Mouse (Mus musculus): ENCODE results near the gene Gripap1.
"Not testable (repeated sequence)": the region's sequence is repeated elsewhere in the genome, so short reads cannot be mapped to it uniquely, and the experiment has no call there.

The Gripap1 gene

DNA sequence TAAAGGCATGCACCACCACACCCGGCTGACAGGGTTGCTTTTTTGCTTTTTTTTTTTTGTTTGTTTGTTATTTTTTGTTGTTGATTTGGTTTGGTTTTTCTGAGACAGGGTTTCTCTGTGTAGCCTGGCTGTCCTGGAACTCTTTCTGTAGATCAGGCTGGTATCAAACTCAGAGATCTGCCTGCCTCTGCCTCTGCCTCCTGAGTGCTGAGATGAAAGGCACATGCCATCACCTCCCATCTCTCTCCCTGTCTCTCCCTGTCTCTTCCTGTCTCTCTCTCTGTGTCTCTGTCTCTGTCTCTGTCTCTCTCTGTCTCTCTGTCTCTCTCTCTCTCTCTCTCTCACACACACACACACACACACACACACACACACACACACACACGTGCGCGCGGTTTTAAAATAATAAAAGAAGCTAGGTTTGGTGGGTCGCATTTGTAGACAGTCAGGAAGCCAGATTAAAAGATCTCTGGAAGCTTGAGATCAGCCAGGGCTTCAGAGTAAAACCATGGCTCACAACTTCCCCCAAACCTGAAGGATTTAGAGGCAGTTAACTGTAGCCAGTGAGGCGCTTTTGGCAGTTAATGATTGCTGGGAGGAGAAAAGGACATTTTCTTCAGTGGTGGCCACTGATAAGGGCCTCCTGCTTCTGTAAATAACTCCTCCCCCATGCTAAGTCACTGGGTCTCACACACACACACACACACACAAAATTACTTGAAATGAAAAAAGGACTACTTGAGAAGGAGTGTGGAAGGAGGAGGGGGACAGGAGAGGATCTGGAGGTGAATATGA lies 10.9 kb upstream of the Gripap1 start:
- DNase-seq (ENCODE audit: low spot score) = peak; percentile 11

GRCm38 (mm10) chrX:7779294-7779693 lies 10.3 kb upstream of the Gripap1 start:
- DNase-seq (ENCODE audit: low spot score) = peak; percentile 3

DNA sequence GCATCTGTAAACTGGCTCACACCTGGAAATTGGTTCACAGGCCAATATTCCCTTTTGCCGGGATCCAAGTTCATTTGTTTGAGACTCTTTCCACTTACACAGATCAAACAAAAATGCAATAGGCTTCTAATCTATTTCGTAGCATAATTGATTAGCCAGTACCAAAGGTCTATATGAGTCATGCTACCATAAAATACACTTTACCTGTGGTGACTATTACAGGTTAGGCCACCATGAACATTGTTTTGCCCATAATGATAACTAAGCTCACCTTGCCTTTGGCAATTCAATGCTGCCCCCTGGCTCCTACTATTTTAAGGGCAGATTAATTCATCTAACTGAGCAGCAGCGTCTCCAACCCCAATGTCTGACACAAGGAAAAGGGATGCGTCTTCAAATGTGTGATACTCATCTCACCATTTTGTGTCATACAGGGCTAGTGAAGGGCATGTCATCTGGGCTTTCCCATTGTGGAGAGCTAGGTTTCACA lies 6.9 kb upstream of the Gripap1 start:
- no peak for DNase-seq (ENCODE audit: low spot score)

DNA sequence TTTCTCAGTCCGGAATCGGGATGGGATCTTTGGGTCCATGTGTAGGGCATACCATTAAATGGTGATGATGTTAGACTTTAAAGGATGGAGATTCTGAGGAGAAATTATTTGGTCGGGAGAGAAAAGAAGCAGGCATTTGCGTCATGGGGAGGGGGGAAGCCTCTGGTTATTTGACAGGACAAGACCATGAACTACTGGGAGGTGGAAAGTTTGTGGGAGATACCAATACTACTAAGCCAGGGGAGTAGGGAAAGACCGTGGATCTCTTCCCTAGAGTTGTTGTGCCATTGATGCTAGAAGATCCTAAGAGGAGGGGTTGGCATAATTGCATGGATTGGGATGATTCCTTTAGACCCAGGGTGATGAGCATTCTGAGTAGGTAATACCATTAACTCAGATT lies 744 bp downstream of the Gripap1 start:
- DNase-seq (ENCODE audit: low spot score) = no peak

- no peak for DNase-seq (ENCODE audit: low spot score)
Measured at GRCm38 (mm10) chrX:7793361-7793760, 3.8 kb downstream of the Gripap1 start.

- peak; percentile 7 for DNase-seq (ENCODE audit: low spot score)
Measured at GRCm38 (mm10) chrX:7795016-7795415, 5.5 kb downstream of the Gripap1 start.

GRCm38 (mm10) chrX:7797327-7797726 lies 7.8 kb downstream of the Gripap1 start:
- no peak for DNase-seq (ENCODE audit: low spot score)

DNA sequence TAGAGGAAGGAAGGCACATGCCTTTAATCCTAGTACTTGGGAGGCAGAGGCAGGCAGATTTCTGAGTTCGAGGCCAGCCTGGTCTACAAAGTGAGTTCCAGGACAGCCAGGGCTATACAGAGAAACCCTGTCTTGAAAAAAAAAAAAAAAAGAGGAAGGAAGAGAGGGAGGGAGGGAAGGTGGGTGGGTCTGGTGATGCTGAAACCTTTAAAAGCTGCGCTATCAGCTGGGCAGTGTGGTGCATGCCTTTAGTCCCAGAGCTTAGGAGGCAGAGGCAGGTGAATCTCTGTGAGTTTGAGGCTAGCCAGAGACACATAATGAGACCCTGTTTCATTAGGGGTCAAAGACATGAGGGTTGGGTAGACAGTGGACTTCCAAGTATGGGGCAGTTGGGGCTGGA lies 12.6 kb downstream of the Gripap1 start:
- not testable (repeated sequence) for DNase-seq (ENCODE audit: low spot score)

DNA sequence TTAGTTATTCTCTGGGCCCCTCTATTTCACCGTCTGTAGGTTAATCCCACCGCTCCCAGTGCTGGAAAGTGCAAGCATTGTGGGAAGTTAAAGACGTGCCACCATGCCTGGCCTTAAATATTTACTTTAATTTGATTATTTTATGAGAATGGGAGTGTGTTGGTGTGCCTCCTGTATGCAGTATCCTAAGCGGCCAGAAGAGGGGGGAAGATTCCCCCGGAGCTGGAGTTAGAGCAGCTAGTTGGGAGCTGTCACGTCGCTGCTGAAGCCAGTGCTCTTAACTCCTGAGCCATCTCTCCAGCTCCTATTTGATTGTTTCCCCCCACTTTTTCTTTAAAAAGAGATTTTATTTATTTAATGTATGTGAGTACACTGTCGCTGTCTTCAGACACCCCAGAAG lies 25.5 kb downstream of the Gripap1 start:
- DNase-seq (ENCODE audit: low spot score) = peak; percentile 43

DNA sequence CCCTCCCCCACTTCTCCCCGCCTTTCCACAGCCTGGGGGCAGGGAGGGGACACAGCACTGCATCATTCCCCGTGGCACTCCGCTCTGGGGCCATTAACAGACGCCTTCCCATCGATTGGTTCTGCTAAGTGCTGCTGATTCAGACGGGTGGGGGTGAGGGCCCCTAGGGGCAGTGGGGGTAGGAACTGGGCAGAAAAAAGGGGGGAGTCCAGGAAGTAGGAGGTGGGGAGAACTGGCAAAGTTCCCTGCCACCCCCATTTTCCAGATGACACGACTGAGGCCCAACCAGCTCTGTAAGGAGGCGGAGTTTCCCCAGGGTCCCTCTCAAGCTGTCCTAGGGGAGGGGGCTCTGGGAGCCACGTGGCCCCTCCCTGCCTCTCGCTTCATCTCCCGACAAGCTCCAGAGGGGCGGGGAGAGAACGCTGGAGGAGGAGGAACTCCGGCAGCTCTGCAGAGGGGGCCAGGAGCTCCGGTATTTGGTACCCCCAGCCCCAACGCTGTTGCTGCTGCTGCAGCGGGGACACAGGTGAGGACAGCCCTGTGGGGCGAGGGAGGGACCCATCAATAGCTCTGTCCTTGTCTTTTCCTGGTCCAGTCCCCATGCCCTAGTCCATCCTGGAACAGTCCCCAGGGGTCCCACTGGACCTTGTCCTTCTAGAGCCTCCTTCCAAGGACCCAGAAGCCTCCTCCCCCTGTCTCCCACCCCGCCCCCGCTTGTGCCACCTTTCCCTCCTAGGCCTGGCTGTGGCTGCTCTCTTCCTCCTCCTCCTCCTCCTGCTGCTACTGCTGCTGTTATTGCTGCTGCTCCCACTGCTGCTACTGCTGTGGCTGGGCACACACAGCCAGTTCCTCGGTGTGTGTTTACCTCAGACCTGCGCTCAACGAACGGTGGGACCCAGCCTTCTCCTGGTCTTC lies 32.6 kb downstream of the Gripap1 start, which contains the start of gene Kcnd1:
Kcnd1 (plus strand) TSS at position 425 of the 915 bp plus-strand sequence.
- DNase-seq (ENCODE audit: low spot score) = no peak

DNA sequence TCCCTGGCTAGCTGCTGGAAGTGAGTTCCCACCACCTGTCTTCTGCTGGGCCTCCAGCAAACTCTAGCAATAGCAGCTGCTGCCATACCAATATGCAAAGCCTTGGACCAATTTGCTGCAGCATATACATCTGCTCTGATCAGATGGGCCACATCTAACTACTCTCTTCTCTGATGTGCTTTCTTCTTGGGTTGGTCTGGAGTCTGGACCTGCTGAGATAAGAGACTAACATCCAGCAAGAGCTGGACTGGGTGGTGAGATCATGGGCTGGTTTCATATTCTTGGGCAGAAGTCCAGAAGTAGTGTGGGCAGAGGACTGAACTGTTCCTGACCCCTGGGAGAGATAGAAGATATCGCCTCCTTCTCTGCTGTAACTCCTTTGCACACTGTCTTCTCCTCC lies 47.6 kb downstream of the Gripap1 start:
- DNase-seq (ENCODE audit: low spot score) = peak; percentile 26

DNA sequence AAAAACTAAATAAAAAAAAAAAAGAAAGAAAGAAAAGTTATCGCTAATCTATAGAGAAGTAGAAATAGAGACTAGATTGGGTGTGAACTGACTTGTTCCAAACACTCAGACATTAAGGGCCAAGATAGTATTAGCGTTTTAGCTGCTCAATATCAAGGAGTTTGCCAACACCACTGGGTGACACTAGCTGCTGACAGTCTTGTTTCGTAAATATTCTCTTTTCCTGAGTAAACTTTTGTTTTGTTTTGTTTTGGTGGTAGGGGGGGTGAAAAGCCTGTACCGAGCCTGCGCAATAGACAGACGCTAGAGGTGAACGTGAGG lies 51.2 kb downstream of the Gripap1 start:
- DNase-seq (ENCODE audit: low spot score) = no peak

- peak; percentile 88 for DNase-seq (ENCODE audit: low spot score)
Measured at GRCm38 (mm10) chrX:7841163-7842162, 51.9 kb downstream of the Gripap1 start, which contains the start of gene Otud5. Gene Otud5 (plus strand): TSS chrX:7841364.

GRCm38 (mm10) chrX:7842318-7842717 lies 52.8 kb downstream of the Gripap1 start:
- DNase-seq (ENCODE audit: low spot score) = peak; percentile 30

- no peak for DNase-seq (ENCODE audit: low spot score)
Measured at GRCm38 (mm10) chrX:7847845-7848244, 58.3 kb downstream of the Gripap1 start.

GRCm38 (mm10) chrX:7854578-7854977 lies 65.0 kb downstream of the Gripap1 start:
- DNase-seq (ENCODE audit: low spot score) = no peak

DNA sequence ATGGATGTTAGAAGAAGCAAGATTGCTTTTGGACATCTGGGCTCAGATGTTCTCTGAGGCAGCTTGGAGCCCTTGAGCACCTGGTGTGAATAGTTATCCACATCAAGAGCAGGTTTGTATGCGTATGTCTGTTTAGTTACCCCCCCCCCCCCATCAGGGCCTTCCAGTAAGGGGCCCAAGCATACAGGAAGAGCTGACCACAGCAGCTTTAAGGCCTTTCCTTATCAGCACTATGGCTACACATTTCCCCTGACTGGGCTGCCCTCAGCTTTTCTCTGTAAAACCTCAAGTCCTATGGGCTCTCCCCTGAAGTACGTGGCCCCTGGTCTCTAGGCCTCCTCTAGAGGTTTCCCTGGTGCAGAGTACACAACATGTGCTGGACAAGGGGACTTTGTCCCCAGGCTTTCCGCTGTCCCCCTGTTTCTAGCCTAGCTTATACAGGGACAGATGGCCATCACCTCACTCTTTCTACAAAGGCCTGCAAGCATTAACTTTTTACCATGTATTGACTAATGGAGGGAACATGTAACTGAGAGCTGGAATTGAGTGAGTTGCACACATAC lies 69.7 kb downstream of the Gripap1 start:
- DNase-seq (ENCODE audit: low spot score) = no peak

GRCm38 (mm10) chrX:7863181-7863580 lies 73.6 kb downstream of the Gripap1 start:
- no peak for DNase-seq (ENCODE audit: low spot score)

DNA sequence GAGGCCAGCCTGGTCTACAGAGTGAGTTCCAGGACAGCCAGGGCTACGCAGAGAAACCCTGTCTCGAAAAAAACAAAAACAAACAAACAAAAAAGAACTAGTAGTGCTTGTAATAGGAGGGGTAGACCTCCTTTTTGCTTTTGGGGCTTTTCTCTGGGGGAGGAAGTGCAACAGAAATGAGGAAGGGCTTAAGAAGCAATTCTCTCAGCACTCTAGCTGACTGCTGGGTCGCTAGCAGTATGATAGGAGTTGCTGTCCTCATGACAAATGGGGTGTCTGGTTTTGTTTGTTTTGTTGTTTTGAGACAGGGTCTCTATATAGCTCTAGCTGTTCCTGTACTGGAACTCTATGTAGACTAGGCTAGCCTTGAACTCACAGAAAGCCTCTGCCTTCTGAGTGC lies 75.0 kb downstream of the Gripap1 start:
- DNase-seq (ENCODE audit: low spot score) = no peak

DNA sequence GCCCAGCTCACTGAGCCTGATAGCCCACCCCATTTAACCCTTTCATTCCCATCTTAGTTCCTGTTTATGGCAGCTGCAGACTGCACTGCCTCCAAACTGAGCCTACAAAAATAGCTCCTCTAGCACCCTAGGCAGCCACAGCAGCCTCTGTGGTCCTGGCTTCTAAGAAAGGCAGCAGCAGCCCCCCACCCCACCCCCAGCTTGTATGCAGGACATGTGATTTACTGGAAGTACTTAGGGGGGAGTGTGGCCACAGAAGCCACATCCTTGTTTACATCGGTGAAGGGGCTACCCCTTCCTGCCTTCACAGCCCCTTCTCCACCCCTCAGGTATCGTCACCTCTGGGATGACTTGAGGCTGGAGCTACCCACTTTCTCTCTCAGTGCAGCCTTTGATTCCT lies 75.8 kb downstream of the Gripap1 start:
- DNase-seq (ENCODE audit: low spot score) = no peak

DNA sequence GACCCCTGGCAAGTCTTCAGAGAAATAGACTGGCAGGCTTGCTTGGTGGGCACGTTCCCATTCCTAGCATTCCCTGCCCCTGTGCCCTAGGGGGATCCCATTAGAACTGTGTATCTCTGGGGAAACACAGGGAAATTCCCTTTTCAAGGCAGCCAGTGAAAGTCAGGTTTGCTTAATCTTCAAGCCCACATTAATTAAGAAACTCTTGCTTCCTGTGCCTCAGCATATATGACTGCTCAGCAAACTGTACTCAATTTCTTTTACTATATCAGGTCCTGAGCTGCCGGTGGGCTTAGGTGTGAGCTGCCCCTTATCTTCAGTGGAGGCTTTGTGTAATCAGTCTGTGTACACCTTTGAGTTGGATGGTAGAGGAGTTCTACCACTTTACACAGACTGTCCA lies 76.2 kb downstream of the Gripap1 start:
- no peak for DNase-seq (ENCODE audit: low spot score)
